Mouse (Mus musculus): ENCODE results near the gene Sema4c. TPM values are rescaled to one million over a fixed set of nuclear protein-coding genes. Genes with fewer than 3 reads are reported as not detected.

Gene Sema4c
- 4.7 and 6.7 TPM in 2 replicates for polyA plus RNA-seq (2012; rRNA removed)

DNA sequence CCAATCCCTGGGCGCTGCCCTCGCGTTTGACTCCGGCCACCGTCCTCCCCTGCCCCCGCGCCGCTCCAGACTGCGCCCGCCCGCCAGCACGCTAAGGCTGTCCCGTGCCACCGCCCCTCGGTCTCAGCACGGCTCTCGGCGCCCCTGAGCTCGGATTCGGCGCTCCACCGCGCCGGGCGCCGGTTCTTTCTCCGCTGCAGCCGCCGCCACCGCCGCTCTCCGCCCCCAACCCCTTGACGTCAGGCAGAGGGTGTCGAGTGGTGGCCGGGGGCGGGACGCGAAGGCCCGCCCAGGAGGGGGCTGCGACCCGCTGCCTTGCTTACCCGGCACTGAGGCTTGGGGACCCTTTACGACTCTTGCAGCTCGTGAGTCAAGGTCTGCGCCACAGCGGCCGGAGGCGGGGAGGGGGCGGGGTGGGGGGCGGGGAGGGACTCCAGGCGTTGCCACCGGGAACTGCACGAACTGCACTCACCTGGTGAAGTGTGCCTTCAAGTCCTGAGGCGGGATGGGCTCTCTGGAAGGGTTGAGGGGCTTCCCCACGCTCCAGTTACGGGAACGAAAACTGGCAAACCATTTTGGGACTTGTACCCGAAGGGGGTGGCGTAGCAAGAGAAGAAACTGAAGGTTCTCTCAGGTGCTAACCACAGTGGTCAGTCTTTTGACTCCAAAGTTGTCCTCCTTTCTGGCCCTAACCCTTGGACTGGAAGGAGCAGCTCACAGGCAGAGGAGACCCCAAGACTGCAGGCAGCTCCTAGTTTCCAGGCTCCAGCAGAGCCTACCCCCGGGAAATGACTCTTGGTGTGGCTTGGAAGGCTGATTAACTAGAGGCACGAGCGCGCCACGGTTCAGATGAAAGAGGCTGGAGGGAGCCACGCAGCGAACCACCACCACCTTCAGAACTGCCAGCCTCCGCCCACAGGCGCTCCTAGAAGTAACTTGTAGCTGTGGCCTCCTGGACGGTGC, at the start of gene Sema4c:
Sema4c (minus strand) TSS at position 319 of the 963 bp plus-strand sequence.
- DNase-seq (ENCODE audit: low read depth, low spot score): no peak
- 2% methylated on average over 69 of the region's 69 CpGs for WGBS

DNA sequence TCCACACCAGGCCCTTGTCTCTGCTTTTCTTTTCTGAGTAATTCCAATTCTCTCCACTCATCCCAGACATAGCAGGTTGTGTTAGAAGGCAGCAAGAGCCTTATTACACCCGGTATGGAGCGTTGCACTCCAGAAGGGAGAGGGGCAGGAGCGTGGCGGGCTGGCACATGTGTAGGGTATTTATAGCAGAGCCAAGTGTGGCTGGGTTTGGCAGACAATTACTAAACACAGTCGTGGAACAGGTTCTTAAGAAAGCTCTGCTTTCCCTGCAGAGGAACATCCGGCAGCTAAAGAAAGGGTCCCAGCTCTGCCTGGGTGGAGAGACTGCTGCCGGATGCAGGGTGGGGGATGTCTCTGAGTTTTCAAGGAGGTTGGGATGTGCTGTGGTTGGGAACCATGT, 48.8 kb upstream of the Sema4c start:
- WGBS: 57% methylated on average over 7 of the region's 7 CpGs
- no peak for DNase-seq (ENCODE audit: low read depth, low spot score)

DNA sequence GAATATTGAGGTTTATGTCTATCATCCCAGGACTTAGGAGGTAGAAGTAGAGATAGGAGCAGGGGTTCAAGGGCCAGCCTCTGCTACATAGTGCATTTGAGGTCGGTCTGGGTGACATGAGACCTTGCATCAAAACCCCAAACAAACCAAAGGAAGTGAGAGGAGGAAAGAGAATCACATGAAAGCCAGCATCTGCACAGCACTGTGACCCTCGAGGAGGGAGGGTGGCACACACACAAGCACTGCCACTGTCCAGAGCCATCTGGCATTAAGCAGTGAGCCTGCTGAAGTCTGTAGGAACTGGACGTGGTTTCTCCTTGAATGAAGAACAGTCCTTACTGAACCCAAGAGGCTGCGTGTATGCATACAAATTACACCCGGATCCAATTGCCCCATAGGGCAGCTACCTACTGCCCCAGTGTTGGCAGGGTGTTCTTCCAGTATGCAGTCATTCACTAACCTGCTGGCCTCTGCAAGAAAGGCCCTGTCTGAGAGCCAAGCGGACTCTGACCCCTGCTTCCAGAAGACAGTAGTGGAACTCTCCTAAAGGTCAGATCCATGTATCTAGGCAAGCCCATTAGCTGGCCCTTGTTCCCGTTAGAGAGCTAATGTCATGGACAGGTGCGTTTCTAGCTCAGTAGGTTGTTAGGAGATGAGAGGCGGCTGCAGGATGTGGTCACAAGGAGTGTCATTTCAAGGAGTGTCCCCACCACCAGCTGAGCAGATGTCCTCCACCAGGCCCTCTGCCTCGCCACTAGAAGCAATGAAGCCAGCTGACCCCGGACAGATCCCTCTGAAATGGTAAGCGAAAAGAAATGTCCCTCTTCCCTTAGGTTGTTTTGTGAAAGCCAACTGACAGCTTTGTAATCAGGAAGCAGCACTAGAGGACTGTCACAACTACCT, 46.4 kb upstream of the Sema4c start:
- WGBS: 42% methylated on average over 12 of the region's 12 CpGs
- DNase-seq (ENCODE audit: low read depth, low spot score): no peak

DNA sequence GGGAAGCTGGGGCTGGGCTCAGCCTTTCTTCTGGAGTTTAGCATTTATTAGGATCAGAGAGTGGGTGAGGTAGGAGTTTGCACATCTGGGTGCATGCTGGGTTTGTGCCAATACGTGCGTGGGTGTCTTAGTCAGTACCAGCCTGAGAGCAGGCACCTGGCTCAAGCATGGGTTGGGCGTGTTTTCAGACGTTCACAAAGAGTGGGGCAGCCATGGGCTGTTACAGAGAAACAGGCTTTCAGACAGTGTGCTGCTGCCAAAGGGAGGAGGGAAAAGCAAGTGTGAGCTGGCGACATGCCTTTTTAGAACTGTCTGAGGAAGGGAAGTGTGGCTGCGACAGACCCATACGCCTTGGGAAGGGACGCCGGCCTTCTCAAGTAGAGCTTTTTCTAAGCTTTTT, 45.2 kb upstream of the Sema4c start:
- no peak for DNase-seq (ENCODE audit: low read depth, low spot score)
- 16% methylated on average over 9 of the region's 9 CpGs for WGBS

DNA sequence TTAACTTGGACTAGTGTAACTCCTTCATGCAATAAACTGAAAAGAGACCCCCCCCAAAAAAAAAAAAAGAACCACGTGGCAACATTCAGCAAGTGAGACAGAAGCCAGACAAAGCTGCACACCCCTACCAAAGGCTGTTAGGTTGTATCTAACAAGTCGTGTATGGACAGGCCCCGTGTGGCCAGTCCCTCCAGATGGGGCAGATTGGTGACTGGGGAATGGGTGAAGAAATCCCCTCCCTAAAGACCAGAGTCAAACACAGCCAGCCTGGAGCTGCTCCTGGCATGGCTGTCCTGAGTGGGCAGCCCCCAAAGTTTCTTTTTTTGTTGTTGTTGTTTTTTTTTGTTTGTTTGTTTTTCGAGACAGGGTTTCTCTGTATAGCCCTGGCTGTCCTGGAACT, 44.1 kb upstream of the Sema4c start:
- 70% methylated on average over 4 of the region's 4 CpGs for WGBS
- DNase-seq (ENCODE audit: low read depth, low spot score): no peak

DNA sequence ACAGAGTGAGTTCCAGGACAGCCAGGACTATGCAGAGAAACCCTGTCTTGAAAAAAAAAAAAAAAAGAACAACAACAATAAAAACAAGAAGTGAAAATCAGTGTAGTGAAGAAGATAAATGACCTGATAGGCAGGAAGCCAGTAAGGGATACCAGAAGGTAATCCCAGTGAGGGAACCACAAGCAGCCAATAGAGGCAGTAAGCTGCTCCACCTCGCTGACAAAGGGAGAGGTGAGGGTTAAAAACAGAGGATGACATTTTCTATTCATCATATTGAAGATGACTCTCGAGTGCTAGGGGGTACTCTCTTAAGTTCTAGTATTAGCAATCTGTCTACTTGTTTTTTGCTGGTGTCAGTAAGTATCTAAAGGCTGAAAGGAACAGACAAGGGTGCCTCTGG, 40.3 kb upstream of the Sema4c start:
- WGBS: 86% methylated on average over 2 of the region's 2 CpGs
- DNase-seq (ENCODE audit: low read depth, low spot score): no peak

DNA sequence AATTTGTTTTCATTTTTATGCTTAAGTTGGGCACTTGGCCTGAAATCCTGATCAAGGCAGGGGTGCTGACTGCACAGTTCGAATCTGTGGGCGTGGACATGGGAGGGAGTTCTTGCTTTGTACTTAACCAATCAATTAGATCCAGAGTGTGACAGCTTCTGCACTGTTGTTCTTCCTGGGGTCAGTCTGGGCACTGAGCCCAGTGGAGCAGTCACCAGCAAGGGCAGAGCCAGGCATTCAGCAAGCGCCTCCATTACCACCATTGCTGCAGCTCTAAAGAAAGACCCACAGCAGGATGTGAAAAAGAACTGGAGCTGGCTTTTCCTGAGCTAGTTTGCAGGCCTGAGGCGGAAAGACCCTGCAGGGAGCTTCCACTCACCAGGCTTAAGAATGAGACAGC, 38.0 kb upstream of the Sema4c start:
- no peak for DNase-seq (ENCODE audit: low read depth, low spot score)
- 42% methylated on average over 4 of the region's 4 CpGs for WGBS

DNA sequence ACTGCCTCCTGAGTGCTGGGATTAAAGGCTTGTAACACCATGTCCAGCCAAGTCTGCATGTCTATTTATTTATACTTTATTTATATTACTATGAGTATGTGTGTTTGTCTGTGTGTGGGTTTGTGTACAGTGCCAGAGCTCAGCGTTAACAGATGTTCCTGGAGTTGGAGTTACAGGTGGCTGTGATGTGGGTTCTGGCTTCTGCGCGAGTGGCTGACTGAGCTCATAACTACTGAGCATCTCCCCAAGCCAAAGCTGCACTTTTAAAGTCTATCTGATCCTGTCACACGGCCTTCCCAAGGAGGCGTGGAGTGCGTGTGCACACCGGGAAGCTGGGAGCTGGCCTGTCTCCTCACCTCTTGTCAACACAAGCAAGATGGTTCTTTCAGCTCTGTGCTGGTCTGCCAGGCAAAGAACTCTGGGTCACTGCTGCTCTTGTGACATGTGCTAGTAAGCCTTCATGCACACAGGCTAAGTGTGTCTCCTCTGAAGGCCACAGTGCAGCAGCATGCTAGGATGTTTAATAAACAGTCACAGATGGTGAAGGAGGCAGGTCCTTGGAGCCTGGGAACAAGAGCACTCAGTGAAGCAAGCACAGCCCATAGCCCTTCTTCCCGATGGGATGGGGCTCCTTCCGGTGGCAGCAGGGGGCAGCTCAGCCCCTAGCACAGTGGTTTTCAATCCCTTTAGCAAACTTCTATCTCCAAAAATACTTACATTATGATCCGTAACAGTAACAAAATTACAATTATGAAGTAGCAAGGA, 37.2 kb upstream of the Sema4c start:
- DNase-seq (ENCODE audit: low read depth, low spot score): no peak
- WGBS: 54% methylated on average over 10 of the region's 10 CpGs

DNA sequence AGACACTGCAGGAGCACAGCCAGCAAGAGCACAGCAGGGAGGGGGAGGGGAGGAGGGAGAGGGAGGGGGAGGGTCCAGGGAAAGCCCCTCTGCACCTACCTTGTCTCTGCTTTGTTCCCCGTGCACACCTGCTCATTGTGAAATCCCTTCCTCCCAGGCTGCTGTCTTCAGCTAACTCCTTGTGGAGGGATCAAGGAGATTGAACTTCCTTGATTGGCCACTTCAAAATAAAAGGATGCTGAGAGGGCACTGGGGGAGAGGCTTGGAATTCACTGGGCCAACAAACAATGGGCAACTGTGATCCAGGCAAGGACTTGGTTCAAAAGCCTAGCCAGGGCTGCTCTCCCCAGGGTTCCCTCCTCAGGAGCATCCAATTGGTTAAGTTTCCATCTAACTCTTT, 35.0 kb upstream of the Sema4c start:
- 58% methylated on average over 1 of the region's 1 CpGs for WGBS
- DNase-seq (ENCODE audit: low read depth, low spot score): no peak

DNA sequence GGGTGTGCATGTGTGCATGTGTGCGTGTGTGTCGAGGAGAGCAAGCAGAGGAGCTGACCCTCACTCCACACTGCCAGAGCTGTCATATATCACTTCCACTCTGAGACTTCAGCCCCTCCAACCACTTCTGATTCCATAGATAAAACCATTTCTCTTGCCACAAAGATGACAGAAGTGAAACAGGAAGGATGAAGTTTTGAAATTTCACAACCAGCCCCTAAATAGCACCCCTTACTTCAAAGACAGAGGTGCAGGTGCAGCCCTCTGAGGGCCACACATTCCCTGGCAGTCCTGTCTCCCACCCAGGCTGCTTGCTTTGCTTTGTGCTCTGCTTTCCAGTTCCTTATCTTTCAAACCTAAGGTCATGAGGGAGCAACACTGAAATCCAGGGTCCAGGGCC, 33.3 kb upstream of the Sema4c start:
- DNase-seq (ENCODE audit: low read depth, low spot score): no peak

DNA sequence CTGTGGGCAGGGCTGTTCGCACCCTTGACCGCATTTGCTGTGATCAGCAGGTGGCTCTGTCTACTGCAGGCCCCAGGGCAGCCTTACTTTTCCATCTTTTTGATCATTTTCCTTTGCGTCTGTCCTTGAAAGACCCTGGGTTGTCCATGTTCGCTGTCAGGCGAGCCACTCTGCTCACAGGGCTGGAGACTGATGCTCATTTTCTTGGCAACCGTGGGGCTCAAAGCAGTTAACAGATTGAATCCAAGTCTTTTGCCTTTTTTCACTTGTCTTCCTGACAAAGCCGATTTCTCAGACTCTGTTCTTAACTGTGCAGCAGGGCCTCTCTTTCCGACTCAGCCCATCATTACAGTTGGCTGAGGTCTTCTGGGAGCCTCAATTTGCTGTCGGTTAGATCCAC, 32.5 kb upstream of the Sema4c start:
- no peak for DNase-seq (ENCODE audit: low read depth, low spot score)
- WGBS: 81% methylated on average over 9 of the region's 9 CpGs

More for the DNA sequence above, 33.3 kb upstream of the Sema4c start:
- WGBS: 83% methylated on average over 2 of the region's 2 CpGs

DNA sequence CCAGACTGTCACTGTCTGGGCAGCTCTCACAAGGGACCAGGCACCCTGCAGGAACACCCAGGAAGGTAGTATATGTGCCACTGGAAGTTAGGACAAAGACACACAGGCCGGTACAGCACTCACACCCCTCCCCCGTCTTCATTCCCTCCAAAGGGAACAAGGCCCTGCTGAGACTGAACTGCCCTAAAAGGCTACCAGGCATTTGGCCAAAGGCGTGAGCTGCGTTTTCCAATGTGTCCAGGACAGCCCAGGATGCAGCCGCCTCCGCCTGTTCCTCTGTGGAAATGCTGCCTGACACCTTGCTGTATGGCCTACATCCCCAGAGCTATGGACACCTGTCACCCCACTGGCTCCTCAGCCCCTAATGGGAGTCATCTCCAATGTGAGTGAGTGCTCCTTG, 31.3 kb upstream of the Sema4c start:
- 45% methylated on average over 6 of the region's 6 CpGs for WGBS
- DNase-seq (ENCODE audit: low read depth, low spot score): no peak

DNA sequence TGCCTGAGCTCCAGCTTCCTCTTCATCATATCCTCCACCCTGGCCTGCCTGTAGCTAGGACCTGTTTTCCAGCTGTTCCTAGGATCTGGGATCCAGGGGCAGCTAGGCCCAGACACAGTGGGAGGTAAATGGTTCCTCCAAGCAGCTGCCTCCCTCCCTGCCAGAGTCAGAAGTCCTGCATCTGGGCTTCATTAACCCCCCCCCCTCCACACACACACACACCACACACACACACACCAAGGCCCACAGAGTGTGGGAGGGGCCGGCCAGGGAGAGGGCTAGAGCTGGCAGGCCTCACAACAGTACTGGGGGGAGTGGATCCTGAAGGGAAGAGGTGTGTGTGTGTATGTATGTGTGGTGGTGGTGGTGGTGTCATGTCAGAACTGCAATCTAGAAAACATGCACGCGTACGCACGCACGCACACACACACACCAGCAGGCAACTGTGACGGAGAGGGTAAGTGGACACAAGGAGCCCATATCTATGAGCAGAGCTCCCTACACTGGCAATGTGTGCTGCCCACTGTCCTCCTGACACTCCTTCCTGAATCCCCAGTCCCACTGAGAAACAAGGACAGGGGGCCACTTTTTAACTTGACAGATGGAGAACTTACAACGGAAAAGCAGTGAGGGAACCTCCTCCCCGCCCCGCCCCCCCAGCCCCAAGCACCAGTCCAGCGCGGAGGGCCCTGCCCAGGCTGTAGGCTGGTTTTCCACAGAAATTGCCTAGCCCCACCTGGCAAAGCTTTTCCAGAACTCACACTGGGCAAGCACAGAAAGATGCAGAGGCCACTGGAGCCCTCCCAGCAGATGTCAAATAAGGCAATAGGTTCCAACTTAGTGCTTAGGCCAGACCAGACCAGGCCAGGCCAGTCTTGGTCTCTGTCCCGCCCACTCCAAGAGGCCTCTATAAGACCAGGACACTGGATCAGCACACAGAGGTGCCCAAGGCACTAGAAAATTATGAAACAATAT, 30.6 kb upstream of the Sema4c start:
- 62% methylated on average over 13 of the region's 13 CpGs for WGBS
- no peak for DNase-seq (ENCODE audit: low read depth, low spot score)

DNA sequence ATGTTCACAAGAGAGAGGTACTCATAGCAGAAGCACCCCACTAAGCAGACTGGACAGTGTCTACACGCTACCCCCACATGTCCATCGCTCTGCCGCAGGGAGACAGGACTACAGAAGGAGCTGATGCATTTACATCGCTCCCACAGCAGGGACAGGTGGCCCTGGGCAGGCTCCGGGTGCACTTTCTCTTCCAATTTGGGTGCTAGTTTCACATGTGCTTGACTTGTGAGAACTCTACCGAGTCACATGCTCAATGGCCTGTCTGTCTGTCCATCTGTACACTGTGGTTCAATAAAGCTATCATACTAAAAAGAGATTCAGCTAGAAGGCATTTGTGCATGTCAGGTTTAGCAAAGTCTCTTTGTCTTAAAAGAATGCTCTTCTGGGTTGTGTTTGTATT, 29.7 kb upstream of the Sema4c start:
- 88% methylated on average over 6 of the region's 6 CpGs for WGBS
- no peak for DNase-seq (ENCODE audit: low read depth, low spot score)

DNA sequence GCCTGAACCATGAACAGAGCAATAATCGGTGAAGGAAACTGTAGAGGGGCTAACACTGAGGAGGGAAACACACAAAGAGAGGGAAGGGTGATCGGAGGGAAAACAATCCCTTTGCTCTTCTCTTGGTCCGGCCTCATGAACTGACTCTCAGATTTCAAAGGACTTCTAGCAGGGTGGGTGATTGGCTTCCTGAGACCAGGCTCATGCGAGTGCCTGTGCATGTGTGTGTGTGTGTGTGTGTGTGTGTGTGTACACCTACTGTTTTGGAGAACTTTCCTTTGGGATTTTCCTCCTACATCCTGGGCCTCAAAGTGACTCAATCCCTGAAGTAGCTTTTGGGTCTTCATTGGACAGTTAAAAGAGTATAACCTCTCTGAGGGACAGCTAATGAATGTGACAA, 28.1 kb upstream of the Sema4c start:
- DNase-seq (ENCODE audit: low read depth, low spot score): no peak
- WGBS: 94% methylated on average over 4 of the region's 4 CpGs

DNA sequence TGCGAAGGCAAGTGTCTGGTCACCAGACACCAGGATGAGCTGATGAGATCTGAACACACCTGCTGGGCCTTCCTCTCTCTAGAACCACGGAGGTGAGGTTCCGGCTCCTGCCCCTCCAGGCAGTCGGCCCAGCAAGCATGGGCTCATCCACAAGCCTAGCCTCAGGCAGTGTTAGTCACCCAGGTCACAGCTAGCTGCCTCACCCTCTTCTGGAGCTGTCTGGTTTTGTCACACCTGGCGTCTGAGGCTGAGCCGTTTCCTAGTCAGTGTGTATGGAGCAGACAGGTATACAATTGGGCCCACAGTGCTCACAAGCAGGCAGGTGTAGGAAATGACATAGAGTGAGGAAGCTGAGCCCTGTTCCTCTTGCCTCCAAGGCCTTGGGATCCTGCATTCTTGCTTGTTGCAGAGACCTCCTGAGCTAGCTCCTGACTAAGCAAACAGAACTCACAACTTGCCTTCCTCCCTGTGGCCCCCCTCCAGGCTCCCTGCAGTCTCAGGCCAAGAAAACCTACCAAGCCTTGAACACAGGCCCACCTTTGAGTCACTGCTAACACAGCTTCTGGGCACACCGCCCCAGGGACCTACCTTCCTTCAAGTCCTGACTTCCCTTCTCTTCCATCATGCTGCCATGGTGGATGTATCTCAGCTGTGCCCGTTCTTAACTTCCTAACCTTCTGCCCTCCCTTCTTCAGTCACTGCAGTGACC, 25.4 kb upstream of the Sema4c start:
- no peak for DNase-seq (ENCODE audit: low read depth, low spot score)
- 59% methylated on average over 8 of the region's 8 CpGs for WGBS

DNA sequence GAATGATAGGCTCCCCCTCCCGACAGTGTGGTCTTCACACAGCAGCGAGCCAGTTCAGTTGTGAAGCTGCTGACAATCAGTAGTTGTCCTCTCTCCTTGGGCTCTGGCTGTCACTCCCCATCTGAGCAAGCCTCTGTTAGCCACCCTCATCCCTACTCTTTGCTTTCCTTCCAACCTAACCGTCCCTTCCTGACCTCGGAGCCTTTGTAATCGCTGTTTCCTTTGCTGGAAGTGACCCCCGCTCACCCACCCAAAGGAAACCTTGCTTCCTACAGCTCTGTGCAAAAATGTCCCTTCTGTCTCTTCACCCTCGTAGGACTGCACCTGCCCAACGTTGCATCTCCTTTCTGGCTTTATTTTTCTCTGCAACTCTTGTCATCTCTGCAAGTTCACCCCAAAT, 24.1 kb upstream of the Sema4c start:
- WGBS: 81% methylated on average over 8 of the region's 8 CpGs

DNA sequence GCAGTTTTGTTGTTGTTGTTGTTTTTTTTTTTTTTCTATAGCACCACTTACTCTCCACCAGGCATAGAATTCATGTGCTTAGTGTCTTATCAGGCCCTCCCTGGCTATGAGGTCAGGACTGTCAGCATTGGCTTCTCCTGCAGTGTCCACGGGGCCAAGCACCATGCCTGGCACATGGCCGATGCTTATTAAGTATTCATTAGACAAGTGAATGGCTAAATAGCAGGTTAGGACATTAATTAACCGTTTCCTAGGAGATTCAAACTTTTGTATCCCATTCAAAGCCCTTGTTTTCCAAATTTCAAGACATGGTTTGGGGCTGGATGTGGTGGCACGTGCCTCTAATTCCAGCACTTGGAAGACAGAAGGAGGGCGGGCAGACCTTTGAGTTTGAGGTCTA, 23.1 kb upstream of the Sema4c start:
- 83% methylated on average over 5 of the region's 5 CpGs for WGBS
- DNase-seq (ENCODE audit: low read depth, low spot score): no peak

More for the DNA sequence above, 24.1 kb upstream of the Sema4c start:
- DNase-seq (ENCODE audit: low read depth, low spot score): no peak
